Mouse (Mus musculus) ES-Bruce4 (cell line): ENCODE measurements at regions not wholly inside any gene's neighbourhood (a gene's known extent, or its start where the extent isn't known, plus 50 kb on each side); places are given as distances from the start of the nearest gene placed in this dataset.

Experiments
- CTCF ChIP-seq: IDR thresholded peaks from one replicate; pipeline ENCODE4 v1.8.1; 2011; ENCODE audit warnings: low read depth, low read length
- EP300 ChIP-seq: IDR thresholded peaks from 2 replicates; pipeline ENCODE4 v1.6.1; 2011; ENCODE audit warnings: low read depth, low read length; ENCODE audit not compliant: insufficient read depth

DNA sequence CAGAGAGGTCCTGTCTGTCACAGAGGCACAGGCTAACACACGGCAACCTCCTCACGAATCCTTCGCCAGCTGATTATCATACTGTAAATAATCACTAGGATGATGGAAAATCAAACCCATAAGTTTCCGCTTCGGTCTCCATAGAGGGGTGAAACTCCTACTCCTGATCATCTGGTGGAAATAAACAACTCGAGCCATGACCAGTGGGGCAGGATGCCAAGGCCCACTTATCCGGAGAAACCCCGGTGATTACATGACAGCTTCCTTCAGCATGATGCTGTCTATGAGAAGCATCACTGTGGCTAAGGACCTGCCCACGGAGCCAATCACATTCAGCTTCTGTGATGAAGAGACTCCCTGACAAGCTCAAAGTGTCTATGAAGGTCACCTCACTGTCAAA is 84.7 kb upstream of the Nfe2l3 start:
- TF ChIP-seq CTCF (no peak), EP300 (no peak)
